Mouse (Mus musculus): ENCODE measurements around the gene Tk1.
A peak's percentile ranks its signal among the peaks of the same experiment; 100 is the strongest.
"Not testable (repeated sequence)": the region's sequence is repeated elsewhere in the genome, so short reads cannot be mapped to it uniquely, and the experiment has no call there.

The Tk1 gene

DNA sequence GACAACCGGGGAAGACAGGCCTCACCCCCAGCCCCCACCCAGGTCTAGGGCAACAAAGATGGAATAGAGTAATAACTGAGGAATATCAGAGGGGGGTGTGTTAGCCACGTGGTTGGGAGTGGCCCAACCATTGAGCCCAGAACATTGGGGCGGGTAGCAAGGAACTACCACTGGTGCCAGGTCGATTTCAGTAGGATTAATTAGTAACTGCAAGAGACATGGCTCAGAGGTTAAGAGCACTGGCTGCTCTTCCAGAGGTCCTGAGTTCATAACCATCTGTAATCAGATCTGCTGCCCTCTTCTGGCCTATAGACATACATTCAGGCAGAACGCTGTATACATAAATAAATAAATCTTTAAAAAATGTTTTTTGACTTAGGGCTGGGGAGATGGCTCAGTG lies 20.7 kb upstream of the Tk1 start:
- peak; percentile 78 to 85 for DNase-seq

GRCm38 (mm10) chr11:117845651-117846050 lies 19.8 kb upstream of the Tk1 start:
- no peak for DNase-seq

GRCm38 (mm10) chr11:117844997-117845396 lies 19.1 kb upstream of the Tk1 start:
- DNase-seq = peak; percentile 49 to 90

DNA sequence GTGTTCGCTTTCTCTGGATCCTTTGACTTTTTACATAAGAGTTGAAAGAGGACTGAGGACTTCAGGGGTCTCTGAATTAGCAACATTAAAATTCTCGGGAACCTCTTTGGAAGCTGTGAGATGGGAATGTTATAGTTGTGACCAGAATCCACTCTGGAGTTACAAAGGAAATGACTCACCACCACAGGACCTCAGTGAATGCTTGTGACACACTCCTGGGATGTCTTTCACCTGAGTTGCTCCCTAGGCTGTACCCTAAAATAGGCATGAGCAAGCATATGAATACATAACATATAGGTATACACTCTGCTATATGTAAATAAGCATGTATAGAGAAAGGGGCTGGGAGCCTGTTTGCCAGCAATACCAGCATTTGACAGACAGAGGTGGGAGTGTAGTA lies 17.5 kb upstream of the Tk1 start:
- no peak for DNase-seq

DNA sequence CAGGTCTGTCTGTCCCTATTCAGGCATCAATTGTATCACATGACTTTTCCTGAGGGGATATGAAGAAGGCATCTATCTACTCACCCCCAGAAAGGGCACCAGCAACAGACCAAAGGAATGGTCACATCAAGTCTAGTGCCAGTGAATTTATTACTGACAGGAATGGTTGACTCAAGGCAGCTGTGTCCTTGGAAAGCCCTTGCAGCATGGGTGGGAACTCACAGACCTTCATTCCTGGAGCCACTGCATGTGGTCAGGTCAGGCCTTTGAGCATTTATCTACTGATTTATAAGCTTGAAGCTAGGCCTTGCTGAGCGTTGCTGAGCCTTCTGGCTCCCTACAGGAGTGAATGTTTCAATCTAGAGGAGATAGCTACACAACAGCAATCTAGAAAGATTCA lies 15.0 kb upstream of the Tk1 start:
- DNase-seq = no peak

DNA sequence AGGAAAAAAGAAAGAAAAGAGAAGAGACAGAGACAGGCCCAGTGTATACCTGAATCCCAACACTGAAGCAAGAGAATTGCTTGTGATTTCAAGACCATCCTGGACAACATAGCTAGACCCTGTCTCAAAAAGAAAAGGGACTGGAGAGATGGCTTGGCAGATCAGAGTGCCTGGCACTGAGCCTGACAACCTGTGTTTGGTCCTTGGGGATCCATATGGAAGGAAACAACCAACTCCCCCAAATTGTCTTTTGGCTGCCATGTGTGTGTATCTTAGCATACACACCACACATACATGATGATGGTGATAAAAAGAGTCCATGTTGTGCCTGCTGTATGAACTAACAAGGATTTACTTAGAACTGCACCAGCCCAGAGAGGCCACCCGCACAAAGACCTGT lies 13.1 kb upstream of the Tk1 start:
- DNase-seq = no peak

- peak; percentile 58 to 75 for DNase-seq
Observed at GRCm38 (mm10) chr11:117838572-117838971, 12.7 kb upstream of the Tk1 start.

DNA sequence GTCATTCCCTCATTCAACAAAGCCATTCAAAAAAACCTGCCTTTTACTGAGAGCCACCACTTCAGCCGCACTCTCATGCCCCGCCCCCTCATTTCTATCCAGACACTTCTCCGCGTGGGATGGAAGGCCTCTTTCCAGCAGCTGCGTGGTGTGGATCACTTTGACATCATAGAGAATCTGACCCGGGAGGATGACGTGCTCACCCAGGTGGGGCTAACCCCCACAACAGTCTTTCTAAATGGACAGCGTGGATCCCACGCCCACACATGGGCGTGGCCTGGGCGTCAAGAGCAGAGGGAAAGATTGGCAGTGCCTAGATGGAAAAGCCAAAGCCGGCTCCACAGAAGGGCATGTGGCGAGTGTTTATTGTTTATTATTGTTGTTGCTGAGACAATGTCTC lies 10.4 kb upstream of the Tk1 start:
- DNase-seq = peak; percentile 57 to 70

DNA sequence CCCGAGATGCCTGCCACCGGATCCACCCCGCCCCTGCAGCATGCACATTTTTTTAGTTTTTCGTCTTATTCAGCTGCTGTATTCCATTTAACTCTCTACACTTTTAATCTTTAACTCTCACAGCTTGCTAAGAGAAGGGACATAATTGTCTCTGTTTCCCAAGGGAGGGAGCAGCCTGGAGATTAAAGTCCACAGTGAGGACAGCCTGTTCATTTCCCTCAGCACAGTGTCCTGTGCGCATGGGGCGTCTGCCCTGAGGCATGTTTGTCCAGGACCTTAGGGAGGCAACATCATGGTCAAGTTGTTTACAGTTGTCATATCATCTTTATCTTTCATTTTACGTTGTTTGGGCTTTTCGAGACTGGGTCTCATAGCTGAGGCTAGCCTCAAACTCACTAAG lies 8.2 kb upstream of the Tk1 start:
- peak; percentile 74 to 87 for DNase-seq

- not testable (repeated sequence) for DNase-seq
Observed at GRCm38 (mm10) chr11:117833509-117833908, 7.6 kb upstream of the Tk1 start.

- DNase-seq = peak; percentile 71 to 92
Observed at GRCm38 (mm10) chr11:117832086-117832969, 6.4 kb upstream of the Tk1 start.

- DNase-seq = peak in 1 of 2 experiments; percentile 23
Observed at GRCm38 (mm10) chr11:117830401-117830800, 4.5 kb upstream of the Tk1 start.

DNA sequence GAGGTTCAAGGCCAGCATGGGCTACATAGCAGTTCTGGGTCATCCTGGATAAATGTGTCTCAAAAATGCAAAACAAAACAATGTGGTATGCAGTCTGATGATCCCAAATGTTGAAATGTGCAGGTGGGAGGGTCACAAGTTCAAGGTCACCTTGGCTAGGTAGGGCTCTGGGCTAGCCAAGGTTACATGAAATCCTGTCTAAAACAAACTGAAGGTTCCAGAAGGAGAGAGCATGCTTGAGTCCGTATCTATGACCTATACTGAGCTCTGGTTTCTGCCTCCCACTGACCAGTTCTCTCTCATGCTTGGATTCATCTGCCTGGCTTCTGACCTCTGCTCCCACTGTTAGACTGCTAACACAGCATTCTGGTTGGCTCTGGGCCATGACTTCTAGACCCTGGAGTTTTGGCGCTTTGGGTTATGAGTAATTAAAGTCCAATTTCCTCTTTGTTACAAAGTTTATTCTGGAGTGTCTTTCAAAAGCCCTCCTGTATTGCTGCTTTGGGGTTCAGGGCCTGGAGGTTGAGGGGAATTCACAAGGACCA lies 3.9 kb upstream of the Tk1 start:
- DNase-seq = peak; percentile 93 to 95

DNA sequence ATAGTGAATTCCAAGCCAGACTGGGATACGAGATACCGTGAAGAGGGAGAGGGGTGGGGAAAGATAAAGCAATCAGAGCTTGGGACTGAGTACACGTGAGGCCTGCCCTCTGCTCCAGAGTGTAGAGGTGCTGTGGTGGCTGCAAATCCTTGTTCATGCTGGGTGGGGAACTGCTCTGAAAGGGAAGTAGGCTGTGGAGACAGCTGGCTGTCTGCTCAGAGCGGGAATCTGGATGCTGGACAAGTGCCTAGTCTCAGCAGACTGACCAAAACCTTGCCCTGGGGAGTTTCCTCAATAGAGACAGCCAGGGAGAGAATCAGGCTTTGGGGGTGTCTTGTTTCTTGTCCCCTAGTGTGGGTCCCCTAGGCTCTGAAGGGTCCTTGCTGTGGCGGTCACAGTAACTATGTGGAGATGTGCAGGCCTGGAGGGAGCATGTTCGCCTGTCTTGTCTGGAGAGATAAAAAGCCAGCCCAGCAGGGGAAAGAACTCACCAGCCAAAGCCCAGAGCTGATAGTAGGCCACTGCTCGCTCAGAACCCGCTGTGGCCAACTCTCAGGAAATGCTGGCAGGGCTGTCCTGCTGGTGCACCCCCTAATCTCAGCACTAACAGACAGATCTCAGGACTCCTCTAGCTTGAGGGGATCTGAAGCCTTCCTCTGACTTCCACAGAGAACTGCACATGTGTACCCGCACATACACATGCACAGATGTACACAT lies 3.2 kb upstream of the Tk1 start:
- DNase-seq = peak; percentile 68 to 71

DNA sequence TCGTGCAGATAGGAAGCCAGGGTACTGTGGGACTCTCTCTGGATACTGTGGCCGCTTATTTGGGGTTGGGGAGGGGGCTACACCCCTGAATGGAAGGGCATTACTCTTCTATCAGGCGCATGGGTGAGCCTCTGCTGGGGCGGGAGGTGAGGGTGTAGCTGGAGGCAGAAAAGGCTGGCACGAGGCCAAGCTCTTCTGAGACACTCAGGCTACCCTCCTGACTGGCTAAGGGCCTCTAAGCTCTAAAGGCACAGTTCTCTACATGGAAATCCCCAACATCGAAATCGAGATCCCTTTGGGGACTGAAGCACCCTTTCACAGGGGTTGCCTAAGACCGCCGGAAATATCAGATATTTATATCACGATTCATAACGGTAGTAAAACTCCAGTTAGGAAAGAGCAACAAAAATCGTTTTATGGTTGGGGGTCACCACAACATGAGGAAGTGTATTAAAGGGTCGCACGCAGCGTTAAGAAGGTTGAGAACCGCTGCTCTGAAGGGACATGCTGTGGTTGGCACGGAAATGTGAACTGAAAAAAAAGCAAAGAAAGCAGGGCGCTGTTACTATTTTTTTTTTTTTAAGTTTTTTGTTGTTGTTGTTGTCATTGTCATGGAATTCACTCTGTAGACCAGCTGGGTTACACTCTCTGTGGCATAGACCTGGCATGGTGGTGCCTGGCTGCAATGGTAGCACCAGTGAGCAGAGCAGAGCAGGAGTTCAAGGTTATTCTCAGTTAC lies 2.4 kb upstream of the Tk1 start:
- peak; percentile 67 to 80 for DNase-seq

DNA sequence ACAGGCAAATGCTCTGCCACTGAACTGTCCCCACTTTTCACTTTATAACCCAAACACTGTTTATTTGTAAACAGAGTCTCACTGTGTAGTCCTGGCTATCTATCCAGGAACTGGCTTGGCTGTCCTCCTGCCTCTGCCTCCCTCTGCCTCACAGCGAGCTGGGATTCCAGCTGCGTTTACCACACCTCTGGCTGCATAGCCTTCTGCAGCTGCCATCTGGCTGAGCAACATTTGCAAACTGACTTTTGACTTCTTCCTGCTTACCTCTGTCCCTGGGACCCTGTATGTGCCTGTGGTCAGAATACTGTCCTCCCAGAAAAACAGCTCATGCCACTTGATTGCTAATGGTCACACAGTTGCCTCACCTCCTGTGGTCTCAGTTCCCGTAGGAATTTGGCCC lies 1.5 kb upstream of the Tk1 start:
- no peak for DNase-seq

- DNase-seq = no peak
Observed at GRCm38 (mm10) chr11:117826916-117827315, 1.0 kb upstream of the Tk1 start.

GRCm38 (mm10) chr11:117826164-117826563 lies 272 bp upstream of the Tk1 start:
- peak in 1 of 2 experiments; percentile 37 for DNase-seq

DNA sequence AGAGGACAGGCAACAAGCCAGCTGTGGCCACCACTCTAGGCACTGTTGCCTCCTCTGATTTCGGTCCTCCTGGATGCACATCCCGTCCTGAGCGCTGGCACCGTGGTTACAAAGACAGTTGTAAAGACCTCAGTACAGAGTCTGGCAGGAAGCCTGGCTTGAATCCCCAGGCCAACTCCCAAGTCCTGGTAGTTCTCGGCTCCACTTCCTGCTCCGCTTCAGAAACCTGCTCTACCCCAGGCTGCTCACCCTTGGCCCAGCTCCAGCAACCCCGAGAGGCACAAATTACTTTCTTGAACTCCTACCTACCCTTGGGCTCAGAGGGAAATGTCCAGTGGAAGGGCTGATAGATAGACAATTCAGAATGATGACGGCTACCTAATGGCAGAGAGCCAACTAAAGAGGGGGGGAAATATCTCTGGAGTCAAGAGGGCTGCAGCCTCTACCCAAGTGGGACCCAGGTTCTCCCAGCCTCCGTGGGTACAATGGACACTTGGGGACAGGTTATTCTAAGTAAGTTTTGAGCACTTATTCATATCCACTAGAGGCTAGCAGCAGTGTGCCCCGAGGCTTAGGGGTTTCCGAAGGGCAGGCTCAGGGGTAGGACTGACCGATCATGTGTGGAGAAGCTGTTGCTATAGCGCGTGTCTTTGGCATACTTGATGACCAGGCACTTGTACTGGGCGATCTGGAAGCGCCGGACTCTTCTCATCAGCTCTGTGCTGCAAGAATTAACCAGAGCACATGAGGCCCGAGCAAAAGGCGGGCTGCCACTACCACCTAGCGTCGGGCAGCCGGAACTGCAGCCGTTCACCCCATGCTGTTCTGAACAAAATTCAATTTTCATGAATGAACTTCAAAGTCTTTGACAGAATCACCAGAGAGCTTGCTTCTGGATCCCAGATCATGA lies 1.6 kb downstream of the Tk1 start:
- DNase-seq = peak; percentile 88 to 89

- no peak for DNase-seq
Observed at GRCm38 (mm10) chr11:117823411-117823810, 2.5 kb downstream of the Tk1 start.

DNA sequence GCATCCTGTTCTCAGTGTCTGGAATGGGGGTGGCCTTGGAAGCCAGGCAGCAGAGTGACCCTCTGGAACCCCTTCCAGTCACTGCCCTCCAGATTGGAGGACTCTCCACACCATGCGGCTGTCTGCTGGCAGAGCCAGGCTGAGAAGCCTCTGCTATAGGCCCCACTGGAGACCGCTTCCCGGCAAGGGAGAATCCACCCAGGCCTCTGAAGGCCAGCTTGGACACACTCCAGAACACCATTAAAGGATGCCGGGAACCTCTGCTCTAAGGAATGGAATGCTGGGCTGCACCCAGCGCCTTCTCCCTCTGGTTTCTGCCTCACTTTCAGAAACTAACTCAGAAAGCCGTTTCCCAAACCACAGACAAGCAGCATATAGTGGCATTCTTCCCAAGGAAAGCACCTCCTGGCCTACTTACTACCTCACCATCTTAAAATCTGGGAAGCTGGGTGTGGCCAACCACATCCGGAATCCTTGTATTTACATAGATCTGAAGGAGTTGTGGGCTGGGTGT lies 3.1 kb downstream of the Tk1 start:
- DNase-seq = peak in 1 of 2 experiments; percentile 60

GRCm38 (mm10) chr11:117821868-117822267 lies 4.0 kb downstream of the Tk1 start:
- DNase-seq = no peak

Data from kidney, postnatal 36 days (tissue).